Mouse (Mus musculus): ENCODE results near the gene Slc39a13.

DNA sequence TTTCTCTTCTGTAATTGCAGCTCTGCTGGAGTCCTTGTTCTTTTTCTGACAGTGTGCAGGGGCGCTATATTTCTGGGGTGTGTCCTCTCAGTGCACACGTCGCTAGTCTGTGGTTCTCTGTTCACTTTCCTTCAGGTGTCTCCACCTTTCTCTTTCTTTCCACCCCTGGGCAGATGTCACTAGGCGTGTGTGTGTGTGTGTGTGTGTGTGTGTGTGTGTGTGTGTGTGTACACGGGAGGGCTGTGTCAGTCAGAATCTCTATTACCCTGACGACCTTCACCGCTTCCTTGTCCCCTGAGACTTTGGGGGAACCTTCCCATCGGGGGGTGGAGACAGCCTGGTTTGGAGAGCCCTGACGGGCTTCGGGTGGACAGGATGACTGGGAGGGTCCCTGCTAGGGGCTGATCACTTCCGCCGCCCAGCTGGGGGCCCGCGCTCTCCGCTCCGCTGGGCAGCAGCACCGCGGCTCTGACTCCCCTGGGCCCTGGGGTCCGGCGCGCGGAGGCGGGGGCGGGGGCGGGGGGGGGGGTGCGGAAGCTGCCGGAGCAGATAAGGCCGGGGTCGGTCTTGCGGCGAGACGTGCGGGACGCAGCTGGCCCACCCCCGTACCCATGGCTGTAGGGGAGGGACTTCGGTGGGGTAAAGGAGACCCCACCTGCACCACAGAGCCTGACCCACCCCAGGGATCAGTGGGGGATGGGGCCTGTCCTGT, 8.3 kb upstream of the Slc39a13 start:
- TF ChIP-seq POU5F1 (IDR thresholded peaks at IDR 0.05; ENCODE audit: borderline replicate concordance, low read length) (no peak), CTCF (conservative IDR thresholded peaks at IDR 0.05; ENCODE audit: low read length) (no peak)

Measured in E14TG2a.4 (cell line).